Mouse (Mus musculus) layer of hippocampus, adult 11-12 months (tissue): ENCODE data around the gene Gsx2.

Experiments
- DNase-seq: peaks from one replicate; pipeline ENCODE4 v3.0.0; 2022; ENCODE audit warnings: low spot score

Gene Gsx2

DNA sequence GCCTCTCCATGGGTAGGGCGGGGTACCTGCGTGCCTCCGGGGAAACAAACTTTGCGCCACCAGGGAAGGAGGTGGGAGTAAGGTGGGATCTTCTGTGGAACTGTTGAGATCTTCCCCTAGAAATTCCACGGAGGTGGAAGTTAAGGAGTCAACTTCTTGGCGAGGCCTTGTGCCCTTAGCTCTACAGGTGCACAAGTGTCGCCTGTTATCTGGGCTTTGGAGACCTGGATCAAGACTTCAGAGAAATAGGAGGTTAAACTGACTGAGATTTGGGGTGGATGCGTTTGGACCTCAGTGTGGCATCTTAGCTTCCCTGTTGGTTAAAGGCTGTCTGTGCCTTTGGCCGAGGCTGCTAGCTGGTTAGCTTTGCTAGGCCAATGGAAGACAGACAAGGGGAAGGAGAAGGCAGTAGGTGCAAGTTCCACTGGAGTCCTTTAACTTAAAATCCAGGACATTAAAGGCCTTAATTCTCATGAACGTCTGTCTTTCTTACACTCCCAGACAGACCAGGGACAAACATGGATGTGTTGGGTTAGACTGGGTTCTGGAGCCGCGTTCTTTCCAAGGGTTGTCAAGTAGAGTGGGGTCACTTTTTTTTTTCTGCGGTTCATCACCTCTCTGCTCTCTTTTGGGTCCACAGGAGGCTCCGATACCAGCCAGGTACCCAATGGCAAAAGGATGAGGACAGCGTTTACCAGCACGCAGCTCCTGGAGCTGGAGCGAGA lies 1.1 kb downstream of the Gsx2 start:
- DNase-seq, result no peak

DNA sequence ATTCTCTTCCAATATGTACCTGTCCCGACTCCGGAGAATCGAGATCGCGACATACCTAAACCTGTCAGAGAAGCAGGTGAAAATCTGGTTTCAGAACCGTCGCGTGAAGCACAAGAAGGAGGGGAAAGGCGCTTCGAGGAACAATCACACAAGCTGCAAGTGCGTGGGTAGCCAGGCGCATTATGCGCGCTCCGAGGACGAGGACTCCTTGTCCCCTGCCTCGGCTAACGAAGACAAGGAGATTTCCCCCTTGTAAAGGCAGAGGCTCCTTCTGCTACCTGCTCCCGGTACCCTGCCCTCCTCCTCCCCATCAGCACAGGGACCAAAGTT lies 1.6 kb downstream of the Gsx2 start:
- no peak for DNase-seq

DNA sequence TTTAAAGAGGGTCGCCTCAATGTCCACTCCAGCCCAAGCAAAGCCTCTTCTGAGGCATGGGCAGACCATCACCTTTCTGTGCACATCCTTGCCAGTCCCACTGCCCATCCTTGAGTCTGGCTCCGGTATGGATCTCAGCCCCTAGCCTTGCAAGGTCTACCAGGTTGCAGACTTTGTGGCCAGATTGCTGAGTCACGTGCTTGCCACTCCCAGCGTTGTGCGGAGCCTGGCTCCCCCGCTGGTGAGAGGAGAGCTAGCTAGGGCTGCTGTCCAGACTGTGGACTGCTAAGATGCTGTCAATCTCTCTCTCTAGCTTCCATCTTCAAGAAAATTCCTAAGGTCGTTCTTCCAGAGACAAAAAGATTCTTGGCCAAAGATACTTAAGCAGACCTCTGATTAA lies 4.2 kb downstream of the Gsx2 start:
- DNase-seq, result no peak

DNA sequence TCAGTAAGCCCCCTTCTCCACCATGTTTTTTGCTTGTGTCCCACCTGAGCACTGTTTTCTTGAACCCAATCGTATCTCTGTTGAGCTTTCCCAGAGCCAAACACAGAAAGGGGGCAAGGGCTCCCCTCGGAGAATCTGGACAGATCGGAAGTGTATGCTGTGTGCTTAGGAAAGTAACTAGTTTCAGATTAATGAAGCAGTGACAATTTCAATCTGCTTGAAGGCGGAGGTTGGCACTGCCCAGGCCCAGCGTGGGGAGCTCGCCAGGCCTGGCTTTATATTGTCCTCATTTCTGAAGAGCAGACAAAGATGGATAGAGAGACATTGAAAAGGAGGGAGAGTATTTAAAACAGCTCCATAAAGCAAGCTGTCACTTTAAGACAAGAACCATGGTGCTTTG lies 7.0 kb downstream of the Gsx2 start:
- DNase-seq, result no peak

DNA sequence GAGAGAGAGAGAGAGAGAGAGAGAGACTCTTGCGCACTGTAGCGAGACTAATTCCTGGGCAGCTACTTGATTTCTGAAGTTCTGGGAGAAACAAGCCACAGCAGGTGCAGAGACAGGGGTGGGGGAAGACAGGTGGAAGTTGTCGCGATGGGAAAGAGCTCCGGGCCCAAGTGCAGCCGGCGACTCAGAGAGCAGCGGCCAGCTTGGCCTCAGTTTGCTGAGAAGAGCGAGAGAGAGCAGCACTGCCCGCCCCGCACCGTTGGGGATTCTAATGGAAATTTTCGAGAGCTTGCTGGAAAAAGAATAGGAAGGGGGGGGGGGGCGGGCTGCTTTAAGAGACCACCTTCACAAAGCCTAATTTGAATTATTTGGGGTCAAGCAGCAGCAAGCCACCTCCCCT lies 7.7 kb downstream of the Gsx2 start:
- DNase-seq, result no peak

DNA sequence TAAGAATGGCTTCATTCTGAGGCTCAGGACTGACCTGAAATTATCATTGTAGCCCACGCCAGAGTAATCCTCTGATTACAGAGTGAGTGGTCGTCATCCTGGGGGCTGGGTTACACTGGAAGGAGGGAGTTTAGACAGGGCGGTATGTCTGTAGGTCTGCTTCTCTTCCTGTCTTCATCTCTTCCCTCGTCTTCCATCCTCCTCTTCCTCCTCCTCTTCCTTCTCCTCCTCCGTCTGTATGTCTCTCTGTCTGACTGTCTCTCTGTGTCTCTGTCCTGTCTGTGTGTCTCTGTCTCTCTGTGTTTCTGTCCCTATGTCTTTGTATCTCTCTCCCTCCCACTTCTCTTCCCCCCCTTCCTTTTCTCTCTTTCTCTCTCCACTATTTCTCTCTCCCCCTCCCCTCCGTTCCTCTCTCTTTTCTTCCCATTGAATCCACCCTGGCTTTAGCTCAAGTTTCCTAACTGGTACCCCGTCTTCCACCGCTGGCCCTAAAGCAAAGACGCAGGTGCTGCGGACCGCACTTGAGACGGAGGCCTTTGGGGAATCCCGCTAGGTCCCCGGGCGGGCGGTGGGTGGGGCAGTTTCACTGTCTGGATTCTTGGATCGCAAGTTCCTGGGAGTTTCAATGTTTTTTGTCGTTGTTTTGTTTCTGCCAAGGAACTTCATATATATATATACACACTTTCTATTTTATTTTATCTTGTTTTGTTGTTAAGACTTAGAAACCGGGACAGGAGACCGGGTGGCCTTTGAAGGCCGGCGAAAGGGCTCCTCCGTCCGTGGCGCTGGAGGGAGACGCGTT lies 8.4 kb downstream of the Gsx2 start:
- DNase-seq, result no peak

DNA sequence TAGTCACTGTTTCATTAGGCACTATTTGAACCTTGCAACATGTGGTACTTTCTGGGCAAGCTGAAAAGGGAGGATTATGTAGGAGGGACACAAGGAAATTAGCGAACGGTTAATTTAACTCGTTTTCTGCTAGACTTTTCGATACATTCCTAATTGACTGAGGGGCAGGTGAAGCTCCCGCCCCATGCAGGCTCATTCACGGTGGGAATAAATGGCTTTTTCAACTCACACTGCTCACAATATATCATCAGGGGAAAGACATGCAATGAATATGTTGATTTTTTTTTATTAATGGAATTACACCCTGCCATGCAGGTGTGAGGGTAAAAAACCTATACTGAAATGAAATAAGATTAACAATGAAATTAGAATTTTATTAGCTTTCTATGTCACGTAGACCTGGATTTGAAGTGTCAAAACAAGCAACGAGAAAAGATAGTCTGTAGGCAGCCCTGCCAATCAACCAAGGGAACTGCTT lies 9.0 kb downstream of the Gsx2 start:
- DNase-seq, result no peak

DNA sequence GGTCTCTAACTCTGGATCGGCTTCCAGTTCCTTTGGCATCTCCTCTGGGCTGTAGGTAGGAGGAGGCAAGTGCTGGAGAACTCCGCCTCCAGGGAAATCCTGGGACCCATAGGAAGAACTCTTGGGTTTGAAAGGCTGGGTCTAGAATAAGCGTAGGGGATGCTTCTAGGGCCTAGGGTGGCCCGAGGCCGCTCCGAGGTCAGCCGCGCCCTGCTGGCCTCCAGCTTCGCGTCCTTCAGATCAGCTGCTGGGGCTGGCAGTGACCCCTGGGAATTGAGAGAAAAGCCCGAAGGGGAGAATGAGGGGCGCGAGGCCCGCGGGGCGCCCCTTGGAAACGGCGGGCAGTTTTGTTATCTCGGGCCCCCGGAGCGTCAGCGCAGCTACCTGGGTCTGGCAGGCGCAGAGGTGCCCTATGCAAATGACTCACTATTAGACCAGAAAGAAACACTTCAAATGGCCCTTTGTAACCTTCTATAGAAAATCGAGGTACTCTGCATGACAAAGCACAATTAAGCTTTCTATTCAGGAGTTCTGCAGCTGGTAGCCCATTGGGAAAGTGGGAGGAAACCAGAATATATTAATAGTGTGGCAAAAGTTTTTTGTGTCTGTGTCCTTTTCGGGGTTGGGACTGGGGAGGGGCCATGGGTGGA lies 9.6 kb downstream of the Gsx2 start:
- no peak for DNase-seq

DNA sequence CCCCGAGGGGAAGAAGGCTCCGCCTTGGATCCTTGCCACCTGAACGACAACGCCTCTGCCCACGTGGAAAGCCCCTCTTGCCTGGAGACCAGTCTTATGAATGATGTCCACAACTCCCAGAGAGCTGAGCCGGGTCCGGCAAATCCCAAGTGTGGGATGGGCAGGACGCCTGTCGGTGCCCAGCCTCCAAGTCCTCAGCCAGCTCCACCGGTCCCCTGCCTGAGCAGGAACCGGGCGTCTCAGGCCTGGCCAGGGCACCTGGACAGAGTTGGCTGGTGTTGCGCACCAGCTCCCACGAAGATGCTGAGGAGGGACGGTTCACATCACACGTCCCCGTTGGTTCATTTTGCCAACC lies 10.1 kb downstream of the Gsx2 start:
- DNase-seq, result no peak

DNA sequence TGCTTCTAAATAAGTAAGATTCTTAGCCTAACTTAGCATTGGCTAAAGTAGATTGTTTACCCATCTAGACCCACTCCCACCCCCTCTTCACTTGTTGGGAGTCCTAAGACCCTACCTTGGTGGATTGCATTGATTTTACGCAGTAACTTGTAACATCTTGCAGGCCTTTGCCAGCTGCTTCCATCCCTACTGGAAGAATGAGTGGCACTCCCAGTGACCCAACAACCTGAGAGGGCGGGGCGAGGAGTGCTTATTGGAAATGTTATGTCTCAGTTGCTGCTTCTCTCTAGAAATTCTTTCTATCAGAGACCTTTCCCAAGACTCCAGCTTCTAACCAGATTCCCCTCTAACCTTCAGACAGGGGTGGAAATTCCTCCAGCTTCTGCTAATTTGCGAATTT lies 10.5 kb downstream of the Gsx2 start:
- DNase-seq, result no peak

DNA sequence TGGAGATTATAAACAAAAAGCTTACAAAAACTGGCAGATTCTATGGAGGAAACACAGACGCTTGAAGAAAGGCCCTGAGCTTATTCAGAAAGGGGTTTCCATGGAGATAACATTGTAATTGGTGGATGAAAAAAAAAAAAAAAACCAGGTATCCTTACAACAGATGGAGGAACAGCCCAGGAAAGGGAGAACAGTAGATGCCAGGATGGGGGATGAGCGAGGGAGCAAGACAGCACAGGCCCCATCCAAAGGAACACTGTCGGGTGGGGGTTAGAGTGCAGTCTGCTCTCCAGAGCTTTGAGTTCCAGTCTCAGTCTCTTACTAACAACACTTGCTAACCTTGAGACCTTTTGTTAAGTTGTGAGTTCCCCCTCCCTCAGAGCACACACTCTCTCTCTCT lies 31.1 kb downstream of the Gsx2 start:
- no peak for DNase-seq

DNA sequence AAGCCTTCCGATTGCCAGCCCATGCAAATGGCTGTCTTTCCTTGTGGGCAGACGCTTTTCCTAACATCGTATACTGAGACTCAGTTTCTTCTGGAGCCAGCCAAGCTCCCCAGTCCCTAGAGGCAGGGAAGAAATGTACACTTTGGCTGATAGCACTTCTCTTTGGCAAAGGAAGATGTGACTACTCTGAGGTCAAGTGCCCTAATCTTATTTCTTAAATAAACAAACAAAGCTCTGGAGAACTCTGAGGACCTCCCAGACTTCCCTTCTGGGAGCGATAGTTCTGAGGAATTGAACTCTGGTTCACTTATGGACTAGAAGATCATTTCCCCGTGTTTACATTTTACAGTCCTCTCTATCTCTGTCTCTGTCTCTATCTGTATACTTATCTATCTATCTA lies 34.0 kb downstream of the Gsx2 start:
- no peak for DNase-seq

DNA sequence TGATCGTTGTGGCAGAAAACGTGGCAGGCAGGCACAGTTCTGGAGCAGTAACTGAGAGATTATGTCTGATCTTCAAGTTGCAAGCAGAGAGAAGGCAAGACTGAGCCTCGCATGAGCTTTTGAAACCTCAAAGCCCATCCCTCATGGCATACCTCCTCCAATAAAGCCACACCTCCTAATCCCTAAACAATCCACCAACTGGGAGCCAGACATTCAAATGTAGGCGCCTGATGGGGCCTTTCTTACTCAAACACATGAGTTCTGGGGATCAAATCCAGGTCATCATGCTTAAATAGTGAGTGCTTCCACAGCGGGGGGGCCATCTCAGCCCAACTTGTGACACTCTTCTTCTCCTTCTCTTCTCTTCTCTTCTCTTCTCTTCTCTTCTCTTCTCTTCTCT lies 36.4 kb downstream of the Gsx2 start:
- no peak for DNase-seq

DNA sequence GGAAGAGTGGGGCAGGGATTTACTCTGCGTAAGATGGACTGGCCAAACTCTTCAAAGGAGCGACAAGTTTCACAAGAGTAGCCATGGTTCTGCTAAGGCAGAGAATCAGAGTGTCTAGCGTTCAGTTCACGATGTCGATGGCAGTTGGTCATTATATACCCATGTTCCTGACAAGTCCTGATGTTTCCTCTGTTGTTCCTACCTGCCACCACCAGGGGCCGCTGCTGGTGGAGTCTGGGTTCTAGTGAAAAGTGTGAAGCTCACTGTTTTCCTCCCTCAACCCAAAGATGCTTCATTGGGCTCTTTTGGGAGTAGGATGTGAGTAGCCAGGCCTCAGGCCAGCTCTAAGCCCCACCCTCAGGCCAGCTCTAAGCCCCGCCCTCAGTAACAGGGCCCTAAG lies 43.4 kb downstream of the Gsx2 start:
- DNase-seq, result no peak

DNA sequence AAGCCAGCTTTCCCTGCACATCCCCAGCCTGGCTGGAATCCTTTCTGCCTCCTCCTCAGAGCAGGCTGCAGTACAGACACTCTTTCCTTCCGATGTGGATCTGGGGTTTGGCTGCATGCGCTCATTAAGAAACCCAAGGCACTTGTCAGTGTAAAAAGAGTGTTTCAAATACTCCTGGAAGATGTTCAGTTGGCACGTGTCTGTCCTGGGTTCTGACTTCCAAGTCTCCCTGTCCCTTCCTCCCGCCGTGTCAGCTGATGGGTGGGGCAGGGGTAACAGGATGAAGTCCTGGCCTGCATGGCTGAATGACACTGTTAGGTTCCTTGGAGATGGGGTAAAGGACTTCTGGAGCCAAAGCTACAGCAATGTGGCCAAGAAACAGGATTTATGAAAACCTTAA lies 46.2 kb downstream of the Gsx2 start:
- no peak for DNase-seq
